Mouse (Mus musculus) bone marrow macrophage, adult 2 months (primary cell): ENCODE data around the gene Grb10.

Source experiments
- CTCF ChIP-seq: IDR thresholded peaks from 2 replicates; pipeline ENCODE4 v1.5.1; 2012; ENCODE audit warnings: low read depth, mild to moderate bottlenecking, low read length, moderate library complexity
- POLR2A ChIP-seq: IDR thresholded peaks from 2 replicates; pipeline ENCODE4 v1.6.1; 2012; ENCODE audit warnings: mild to moderate bottlenecking, low read depth, low read length, borderline replicate concordance

DNA sequence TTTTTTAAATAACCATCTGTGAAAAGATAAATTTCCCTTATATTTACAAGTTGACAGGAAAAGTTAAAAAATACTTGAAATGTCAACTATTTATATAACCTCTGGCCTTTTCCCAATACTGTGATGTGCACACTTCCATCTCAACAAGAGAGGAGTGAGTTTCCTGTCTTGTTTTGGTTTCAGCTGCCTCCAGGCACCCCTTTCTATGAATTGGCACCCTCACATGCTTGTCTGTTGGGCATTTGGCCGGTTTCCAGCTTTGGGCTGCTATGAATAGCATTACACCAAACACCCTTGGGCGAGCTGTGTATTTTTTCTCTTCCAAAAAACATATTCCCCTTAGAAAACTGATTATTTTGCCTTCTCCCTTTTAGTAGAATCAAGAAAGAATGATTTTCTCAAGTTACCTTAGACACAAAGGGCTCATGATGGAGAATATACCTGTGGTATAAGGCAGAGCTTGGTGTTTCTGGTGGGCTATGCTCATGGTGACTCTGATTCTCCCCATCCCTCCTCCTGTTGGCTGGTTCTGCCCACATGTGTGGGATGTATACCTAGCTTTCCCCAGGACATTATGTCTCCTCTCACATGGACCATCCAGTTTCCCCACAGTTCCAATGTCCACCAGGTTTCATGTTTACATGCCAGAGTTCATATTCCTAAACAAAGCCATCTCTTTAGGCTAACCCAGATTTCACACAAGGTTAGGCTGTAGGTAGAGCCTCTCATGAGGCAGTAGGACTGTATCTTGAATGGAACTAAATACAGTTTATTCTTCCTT lies 10.3 kb upstream of the Grb10 start:
- TF ChIP-seq POLR2A: no peak
- no peak for TF ChIP-seq CTCF
